Mouse (Mus musculus): ENCODE measurements around the gene Lamtor4. TPM values are rescaled to one million over a fixed set of nuclear protein-coding genes. Genes with fewer than 3 reads are reported as not detected.

The Lamtor4 gene
- total RNA-seq, 2 experiments from 2014 or later: 80.9 to 132 TPM

GRCm38 (mm10) chr5:138258993-138259392 lies 3.7 kb downstream of the Lamtor4 start:
- no peak for ATAC-seq (replicated peaks; ENCODE audit: poor library complexity, severe bottlenecking)

- ATAC-seq (replicated peaks; ENCODE audit: poor library complexity, severe bottlenecking): no peak
Measured at GRCm38 (mm10) chr5:138260051-138260450, 4.8 kb downstream of the Lamtor4 start.

GRCm38 (mm10) chr5:138260834-138261233 lies 5.6 kb downstream of the Lamtor4 start:
- ATAC-seq (replicated peaks; ENCODE audit: poor library complexity, severe bottlenecking): no peak

- ATAC-seq (replicated peaks; ENCODE audit: poor library complexity, severe bottlenecking): peak; percentile 50
Measured at GRCm38 (mm10) chr5:138262001-138262400, 6.7 kb downstream of the Lamtor4 start.

- ATAC-seq (replicated peaks; ENCODE audit: poor library complexity, severe bottlenecking): no peak
Measured at GRCm38 (mm10) chr5:138262582-138263240, 7.4 kb downstream of the Lamtor4 start.

GRCm38 (mm10) chr5:138263260-138264206 lies 8.3 kb downstream of the Lamtor4 start, which contains the start of gene BC037034:
TSS of gene BC037034 (minus strand) at chr5:138264033.
- ATAC-seq (replicated peaks; ENCODE audit: poor library complexity, severe bottlenecking): peak; percentile 74

- peak; percentile 18 for ATAC-seq (replicated peaks; ENCODE audit: poor library complexity, severe bottlenecking)
Measured at GRCm38 (mm10) chr5:138264207-138264578, 8.9 kb downstream of the Lamtor4 start.

- ATAC-seq (replicated peaks; ENCODE audit: poor library complexity, severe bottlenecking): no peak
Measured at GRCm38 (mm10) chr5:138265712-138266111, 10.4 kb downstream of the Lamtor4 start.

GRCm38 (mm10) chr5:138267114-138267513 lies 11.8 kb downstream of the Lamtor4 start:
- ATAC-seq (replicated peaks; ENCODE audit: poor library complexity, severe bottlenecking): no peak

GRCm38 (mm10) chr5:138268980-138269379 lies 13.7 kb downstream of the Lamtor4 start:
- no peak for ATAC-seq (replicated peaks; ENCODE audit: poor library complexity, severe bottlenecking)

GRCm38 (mm10) chr5:138271232-138271631 lies 15.9 kb downstream of the Lamtor4 start:
- ATAC-seq (replicated peaks; ENCODE audit: poor library complexity, severe bottlenecking): no peak

GRCm38 (mm10) chr5:138272409-138272923 lies 17.2 kb downstream of the Lamtor4 start, which contains the start of gene Gal3st4:
TSS of gene Gal3st4 (minus strand) at chr5:138272840.
- ATAC-seq (replicated peaks; ENCODE audit: poor library complexity, severe bottlenecking): no peak

GRCm38 (mm10) chr5:138274186-138274585 lies 18.9 kb downstream of the Lamtor4 start:
- no peak for ATAC-seq (replicated peaks; ENCODE audit: poor library complexity, severe bottlenecking)

GRCm38 (mm10) chr5:138275216-138276050 lies 20.2 kb downstream of the Lamtor4 start:
- ATAC-seq (replicated peaks; ENCODE audit: poor library complexity, severe bottlenecking): no peak

- no peak for ATAC-seq (replicated peaks; ENCODE audit: poor library complexity, severe bottlenecking)
Measured at GRCm38 (mm10) chr5:138277994-138278393, 22.7 kb downstream of the Lamtor4 start.

GRCm38 (mm10) chr5:138279585-138280424 lies 24.5 kb downstream of the Lamtor4 start, which contains the start of the genes Gm43720, Gpc2 and Stag3:
TSS of gene Gm43720 (minus strand) at chr5:138279958.
TSS of gene Gpc2 (minus strand) at chr5:138280005.
TSS of gene Stag3 (plus strand) at chr5:138280240.
- ATAC-seq (replicated peaks; ENCODE audit: poor library complexity, severe bottlenecking): peak; percentile 96

- no peak for ATAC-seq (replicated peaks; ENCODE audit: poor library complexity, severe bottlenecking)
Measured at GRCm38 (mm10) chr5:138280425-138280768, 25.1 kb downstream of the Lamtor4 start.

- no peak for ATAC-seq (replicated peaks; ENCODE audit: poor library complexity, severe bottlenecking)
Measured at GRCm38 (mm10) chr5:138280829-138281228, 25.5 kb downstream of the Lamtor4 start.

GRCm38 (mm10) chr5:138281798-138282197 lies 26.5 kb downstream of the Lamtor4 start:
- ATAC-seq (replicated peaks; ENCODE audit: poor library complexity, severe bottlenecking): no peak
